Mouse (Mus musculus) cerebellum, adult 2 months (tissue): ENCODE measurements around the gene Zkscan6.

ENCODE experiments used
- CTCF ChIP-seq: fragments of 200-500 bp; IDR thresholded peaks from 2 replicates; pipeline ENCODE4 v1.5.1; 2011; ENCODE audit warnings: low read depth, mild to moderate bottlenecking, control low read depth, low read length, moderate library complexity, borderline replicate concordance; ENCODE audit not compliant: insufficient read depth
- POLR2A ChIP-seq: fragments of 200-500 bp; IDR thresholded peaks from 2 replicates; pipeline ENCODE4 v1.6.1; 2011; ENCODE audit warnings: low read length, control low read depth, borderline replicate concordance; ENCODE audit not compliant: insufficient read depth

DNA sequence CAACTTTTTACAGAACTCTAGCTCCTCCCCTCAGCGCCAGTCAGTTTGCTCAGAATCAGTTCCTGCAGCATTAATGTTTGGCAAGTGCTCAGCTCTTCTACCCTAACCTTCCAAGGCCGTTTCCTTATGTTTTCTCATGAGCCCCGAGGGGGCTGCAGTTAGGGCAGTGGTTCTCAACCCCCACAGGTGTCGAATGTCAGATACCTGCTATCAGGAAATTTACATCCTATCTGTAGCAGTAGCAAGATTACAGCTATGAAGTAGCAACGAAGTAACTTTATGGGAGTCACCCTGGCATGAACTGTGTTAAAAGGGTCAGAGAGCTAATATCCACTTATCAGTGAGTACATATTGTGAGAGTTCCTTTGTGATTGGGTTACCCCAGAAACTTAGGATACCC lies 39.5 kb downstream of the Zkscan6 start:
- TF ChIP-seq CTCF (no peak), POLR2A (no peak)
